Mouse (Mus musculus) forebrain, embryonic 11.5 days (tissue): ENCODE measurements at regions not wholly inside any gene's neighbourhood (a gene's known extent, or its start where the extent isn't known, plus 50 kb on each side); places are given as distances from the start of the nearest gene placed in this dataset.

Source experiments
- ATAC-seq: fragments of 200-750 bp; cut with Nextera tagmentation; replicated peaks from 2 replicates; pipeline ENCODE4 v1.8.0; 2017; ENCODE audit warnings: moderate TSS enrichment; ENCODE audit not compliant: low FRiP score
- DNase-seq: peaks from one replicate; pipeline ENCODE4 v3.0.0-alpha.2; 2017; ENCODE audit warnings: low spot score
- H3K27ac ChIP-seq: fragments of 300-500 bp; sonication (generic); 2 replicates; pipeline ENCODE4 v1.5.1; 2014; ENCODE audit warnings: low read depth, low read length
- H3K27me3 ChIP-seq: fragments of 300-500 bp; sonication (generic); 2 replicates; pipeline ENCODE4 v1.6.1; 2014; ENCODE audit warnings: mild to moderate bottlenecking, low read length, mixed read lengths; ENCODE audit not compliant: control insufficient read depth, insufficient read depth
- H3K36me3 ChIP-seq: fragments of 300-500 bp; sonication (generic); 2 replicates; pipeline ENCODE4 v1.6.1; 2014; ENCODE audit warnings: mild to moderate bottlenecking, low read length, moderate library complexity, mixed read lengths; ENCODE audit not compliant: control insufficient read depth, insufficient read depth
- H3K4me1 ChIP-seq: fragments of 300-500 bp; sonication (generic); replicated peaks from 2 replicates; pipeline ENCODE4 v1.6.1; 2014; ENCODE audit warnings: low read length, mixed read lengths; ENCODE audit not compliant: control insufficient read depth, insufficient read depth
- H3K4me2 ChIP-seq: fragments of 300-500 bp; sonication (generic); 2 replicates; pipeline ENCODE4 v1.6.1; 2014; ENCODE audit warnings: low read depth, mild to moderate bottlenecking, low read length, moderate library complexity, mixed read lengths; ENCODE audit not compliant: severe bottlenecking
- H3K4me3 ChIP-seq: fragments of 300-500 bp; sonication (generic); 2 replicates; pipeline ENCODE4 v1.5.1; 2014; ENCODE audit warnings: low read depth, low read length
- H3K9ac ChIP-seq: fragments of 300-500 bp; sonication (generic); 2 replicates; pipeline ENCODE4 v1.6.1; 2014; ENCODE audit warnings: low read length
- H3K9me3 ChIP-seq: fragments of 300-500 bp; sonication (generic); 2 replicates; pipeline ENCODE4 v1.6.1; 2016; ENCODE audit warnings: low read length, mixed read lengths; ENCODE audit not compliant: control insufficient read depth
- WGBS: fragments of 180-500 bp; shearing (Covaris S2); extraction: QIAGEN DNeasy Blood & Tissue Kit; methylation state at CpG from one replicate; pipeline ENCODE4 v1.1.7; 2014; 5-methylcytosine and 5-hydroxymethylcytosine counted together

GRCm38 (mm10) chr19:30328886-30329285, 96.1 kb downstream of the Mbl2 start:
- Histone ChIP-seq H3K27ac (no peak overlapping the region), H3K9ac (no peak overlapping the region), H3K4me3 (no peak overlapping the region), H3K4me1 (no peaks in the 10 kb centered on the region), H3K4me2 (no peak overlapping the region), H3K36me3 (no peaks in the 10 kb centered on the region), H3K9me3 (no peaks in the 10 kb centered on the region), H3K27me3 (no peaks in the 10 kb centered on the region)
- DNase-seq (no peak), ATAC-seq (no peak)
- 86% methylated on average over 4 of the region's 4 CpGs for WGBS

DNA sequence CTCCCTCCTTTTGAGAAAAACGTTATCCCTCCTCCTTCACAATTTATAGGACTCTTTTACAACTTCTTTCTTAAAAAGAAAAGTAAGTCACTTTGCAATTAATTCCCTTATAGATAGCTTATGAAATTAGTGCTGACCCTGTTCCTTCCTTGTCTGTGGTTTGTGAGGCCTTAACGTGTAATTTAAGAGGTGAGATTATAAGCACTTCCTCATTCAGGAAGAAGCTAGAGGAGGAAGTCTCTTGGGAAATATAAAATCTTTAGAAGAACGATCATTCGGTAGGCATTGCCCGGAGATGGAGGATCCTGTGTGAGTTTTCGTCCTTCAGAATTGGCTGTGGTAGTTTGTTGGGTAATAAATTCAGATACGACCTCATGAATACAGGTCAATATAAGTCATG, 98.0 kb downstream of the Mbl2 start:
- no peak for DNase-seq
- WGBS, result 91% methylated on average over 7 of the region's 7 CpGs
- Histone ChIP-seq H3K36me3 (no peaks in the 10 kb centered on the region), H3K27ac (no peak overlapping the region), H3K4me1 (no peaks in the 10 kb centered on the region), H3K4me2 (no peak overlapping the region), H3K9ac (no peak overlapping the region), H3K27me3 (no peaks in the 10 kb centered on the region), H3K4me3 (no peak overlapping the region), H3K9me3 (no peaks in the 10 kb centered on the region)
- no peak for ATAC-seq

- no peak overlapping the region for H3K4me2 ChIP-seq
- no peaks in the 10 kb centered on the region for H3K4me1 ChIP-seq
- H3K9me3 ChIP-seq, result no peaks in the 10 kb centered on the region
- H3K4me3 ChIP-seq, result no peak overlapping the region
- H3K27ac ChIP-seq, result no peak overlapping the region
- H3K27me3 ChIP-seq, result no peaks in the 10 kb centered on the region
- no peak for ATAC-seq
- DNase-seq, result no peak
- H3K9ac ChIP-seq, result no peak overlapping the region
- no peaks in the 10 kb centered on the region for H3K36me3 ChIP-seq
- 25% methylated on average over 1 of the region's 1 CpGs for WGBS
These were observed 99.1 kb downstream of the Mbl2 start for GRCm38 (mm10) chr19:30331850-30332249.

- no peaks in the 10 kb centered on the region for H3K27me3 ChIP-seq
- DNase-seq, result no peak
These were observed 111.7 kb downstream of the Mbl2 start for GRCm38 (mm10) chr19:30344401-30344800.

DNA sequence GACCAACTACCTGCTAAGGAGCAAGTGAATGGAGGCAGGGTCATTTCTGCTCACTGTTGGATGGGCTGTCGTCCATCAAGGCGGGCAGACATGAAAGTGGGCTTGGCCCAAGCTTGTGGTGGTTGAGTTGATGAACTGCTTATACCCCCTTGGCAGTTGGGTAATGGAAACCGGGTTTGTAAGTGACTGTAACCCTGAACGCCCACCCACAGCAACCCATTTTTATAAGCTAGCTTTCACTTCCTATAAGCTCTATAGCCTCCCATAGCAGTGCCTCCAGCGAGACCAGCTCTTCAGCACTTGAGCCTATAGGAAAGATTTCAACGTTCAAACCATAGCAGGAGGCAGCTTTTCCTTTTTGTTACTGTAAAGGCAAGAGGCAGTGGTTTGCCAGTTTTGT, 116.2 kb downstream of the Mbl2 start:
- no peak overlapping the region for H3K9ac ChIP-seq
- no peak for ATAC-seq
- H3K4me1 ChIP-seq, result no peaks in the 10 kb centered on the region
- 81% methylated on average over 6 of the region's 6 CpGs for WGBS
- DNase-seq, result no peak
- no peaks in the 10 kb centered on the region for H3K36me3 ChIP-seq
- H3K4me3 ChIP-seq, result no peak overlapping the region
- no peak overlapping the region for H3K4me2 ChIP-seq
- H3K27ac ChIP-seq, result no peak overlapping the region
- H3K27me3 ChIP-seq, result no peaks in the 10 kb centered on the region
- H3K9me3 ChIP-seq, result no peaks in the 10 kb centered on the region

More at GRCm38 (mm10) chr19:30344401-30344800, 111.7 kb downstream of the Mbl2 start:
- no peak for ATAC-seq
- Histone ChIP-seq H3K4me1 (no peaks in the 10 kb centered on the region), H3K9ac (no peak overlapping the region), H3K9me3 (no peaks in the 10 kb centered on the region), H3K27ac (no peak overlapping the region), H3K4me3 (no peak overlapping the region), H3K4me2 (no peak overlapping the region), H3K36me3 (no peaks in the 10 kb centered on the region)
- 83% methylated on average over 5 of the region's 5 CpGs for WGBS

DNA sequence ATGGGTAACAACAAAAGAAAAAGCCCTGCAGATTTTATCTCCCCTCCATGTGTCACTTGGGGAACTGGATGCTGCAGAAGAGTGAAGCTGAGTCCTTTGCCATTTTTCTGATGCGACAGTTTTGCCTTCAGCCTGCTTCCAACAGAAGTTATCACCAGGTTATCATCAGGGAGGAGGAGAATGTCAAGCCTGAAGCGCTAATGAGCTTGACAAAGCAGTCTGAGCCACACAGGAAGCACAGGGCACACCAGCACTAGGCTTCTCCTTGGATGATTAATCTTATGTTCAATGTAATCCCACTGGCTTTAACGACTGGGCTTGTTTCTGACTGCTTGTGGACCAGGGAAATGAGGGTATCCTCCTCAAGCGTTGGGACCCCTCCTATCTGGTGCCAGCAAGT, 122.2 kb downstream of the Mbl2 start:
- DNase-seq, result no peak
- no peak for ATAC-seq

DNA sequence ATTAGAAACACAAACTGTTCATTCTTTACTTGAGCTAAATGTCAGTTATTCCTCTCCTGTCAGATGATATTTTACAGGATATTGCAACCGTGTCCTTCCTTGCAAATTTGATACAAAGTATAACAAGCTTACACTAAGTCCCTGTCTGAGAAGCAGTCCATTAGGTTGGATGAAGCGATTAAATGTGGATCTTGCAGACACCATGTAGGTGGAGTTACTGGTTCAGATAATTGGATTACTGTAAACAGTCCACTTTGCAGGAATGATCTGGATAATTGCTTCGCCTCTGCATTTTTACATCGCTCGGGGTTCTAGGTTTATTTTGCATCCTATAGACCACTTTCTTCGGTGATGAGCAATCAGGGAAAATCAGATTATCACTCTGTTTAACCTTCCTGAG, 126.2 kb downstream of the Mbl2 start:
- H3K9me3 ChIP-seq, result no peaks in the 10 kb centered on the region
- H3K4me3 ChIP-seq, result no peak overlapping the region
- 72% methylated on average over 6 of the region's 6 CpGs for WGBS
- H3K27ac ChIP-seq, result no peak overlapping the region
- no peaks in the 10 kb centered on the region for H3K4me1 ChIP-seq
- no peaks in the 10 kb centered on the region for H3K36me3 ChIP-seq
- ATAC-seq (no peak), DNase-seq (no peak)
- no peak overlapping the region for H3K4me2 ChIP-seq
- H3K9ac ChIP-seq, result no peak overlapping the region
- no peaks in the 10 kb centered on the region for H3K27me3 ChIP-seq

More for the DNA sequence above, 122.2 kb downstream of the Mbl2 start:
- H3K9me3 ChIP-seq, result no peaks in the 10 kb centered on the region
- H3K4me1 ChIP-seq, result no peaks in the 10 kb centered on the region
- no peaks in the 10 kb centered on the region for H3K36me3 ChIP-seq
- no peaks in the 10 kb centered on the region for H3K27me3 ChIP-seq
- H3K4me3 ChIP-seq, result no peak overlapping the region
- H3K4me2 ChIP-seq, result no peak overlapping the region
- 40% methylated on average over 4 of the region's 4 CpGs for WGBS
- H3K27ac ChIP-seq, result no peak overlapping the region
- no peak overlapping the region for H3K9ac ChIP-seq

GRCm38 (mm10) chr19:30371901-30372300, 139.2 kb downstream of the Mbl2 start:
- Histone ChIP-seq H3K4me1 (no peaks in the 10 kb centered on the region), H3K4me3 (no peak overlapping the region), H3K27me3 (no peaks in the 10 kb centered on the region), H3K9me3 (no peaks in the 10 kb centered on the region), H3K4me2 (no peak overlapping the region), H3K36me3 (no peaks in the 10 kb centered on the region), H3K27ac (no peak overlapping the region), H3K9ac (no peak overlapping the region)
- WGBS, result 80% methylated on average over 5 of the region's 5 CpGs
- DNase-seq (no peak), ATAC-seq (no peak)

DNA sequence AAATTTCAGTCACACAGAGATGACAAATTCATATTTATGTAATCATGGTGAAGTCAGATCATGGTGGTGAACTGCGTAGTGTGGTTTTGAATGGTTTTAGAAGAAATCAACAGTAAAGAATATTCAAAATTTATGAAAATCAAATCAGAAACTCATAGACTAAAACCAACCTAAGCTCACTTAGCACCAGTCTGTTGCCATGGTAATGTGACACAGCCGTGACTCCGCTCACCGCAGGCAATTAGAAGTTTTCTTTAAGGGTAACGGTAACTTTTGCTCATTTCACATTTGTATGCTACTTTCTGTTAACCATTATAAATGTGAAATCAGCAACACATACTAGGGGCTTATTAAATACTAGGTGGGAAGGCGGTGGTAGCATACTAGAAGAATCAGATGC, 147.0 kb downstream of the Mbl2 start:
- 67% methylated on average over 6 of the region's 6 CpGs for WGBS
- no peak overlapping the region for H3K4me3 ChIP-seq
- H3K4me2 ChIP-seq, result no peak overlapping the region
- H3K4me1 ChIP-seq, result no peaks in the 10 kb centered on the region
- no peak overlapping the region for H3K9ac ChIP-seq
- no peaks in the 10 kb centered on the region for H3K36me3 ChIP-seq
- no peak for ATAC-seq
- H3K27me3 ChIP-seq, result no peaks in the 10 kb centered on the region
- no peak overlapping the region for H3K27ac ChIP-seq
- DNase-seq, result no peak
- H3K9me3 ChIP-seq, result no peaks in the 10 kb centered on the region
